Comparison of ENCODE assay signal across 16 mouse cellular contexts in the genomic region with DNA sequence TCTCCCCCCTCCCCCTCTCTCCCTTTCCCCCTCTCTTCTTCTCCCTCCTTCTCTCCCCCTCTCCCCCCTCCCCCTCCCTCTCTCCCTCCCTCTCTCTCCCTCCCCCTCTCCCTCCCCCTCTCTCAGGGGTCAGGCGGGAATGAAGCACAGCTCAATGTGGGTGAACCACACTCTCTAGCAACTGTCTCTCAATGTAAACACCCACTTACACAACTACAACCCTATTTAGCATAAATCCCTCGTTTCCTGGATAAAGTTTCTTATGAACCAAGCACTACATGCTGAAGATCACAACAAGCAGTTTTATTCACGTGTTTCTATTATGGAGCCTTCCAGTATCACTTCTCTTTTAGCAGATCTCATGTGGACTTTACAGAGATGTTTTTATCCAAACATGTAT.
"Had no signal": no experiment of that assay in that cellular context is flagged by ENCODE, and none has a peak within 500 bp of the region (broad histone marks: within the 10 kb centered on the region; RNA-seq: fewer than 3 reads in every experiment).

No protein-coding gene starts in this region.

- ATAC-seq: hindbrain, postnatal 0 days; intestine, embryonic 15.5 days; intestine, postnatal 0 days had no signal

- DNase-seq: gastrocnemius, adult 2 months; gastrocnemius, postnatal 10 days; gastrocnemius, postnatal 25 days; heart, adult 11 months; heart, adult 2 months; heart, postnatal 14 days; heart, postnatal 36 days; kidney, adult 18-20 months; kidney, adult 8-10 months; kidney, postnatal 10 days; kidney, postnatal 36 days; liver; liver, embryonic 13.5 days had no signal
